ENCODE assay signal across 8 mouse cellular contexts in genomic region chr7:63758240-63758826, GRCm38 (mm10).
DNase-seq lines count a peak whose midpoint lies in the region; ATAC-seq and TF ChIP-seq lines count a peak whose summit lies in the region.

No protein-coding gene starts in this region.

- peak overlapping the region; percentile 43 for H3K4me3 ChIP-seq in layer of hippocampus, adult 2 months
- H3K4me3 ChIP-seq in forebrain, embryonic 11.5 days (ENCODE audit: low read depth, low read length) = peak overlapping the region; percentile 33
- peak overlapping the region; percentile 30 for H3K4me3 ChIP-seq in limb, embryonic 11.5 days (ENCODE audit: low read depth, low read length)
- H3K4me3 ChIP-seq in olfactory bulb, adult 2 months (ENCODE audit: insufficient read depth, low read depth, low read length) = peak overlapping the region; percentile 65

- peaks cover 15% of the 10 kb centered on the region; the same call in 1 of the 2 replicates for H3K4me1 ChIP-seq in forebrain, embryonic 11.5 days (replicated peaks; ENCODE audit: control insufficient read depth, insufficient read depth, low read length)
- peaks cover 4% of the 10 kb centered on the region; the same call in 1 of the 2 replicates for H3K4me1 ChIP-seq in limb, embryonic 11.5 days (ENCODE audit: control insufficient read depth, insufficient read depth, low read length)
- peaks cover 45% of the 10 kb centered on the region for H3K4me1 ChIP-seq in olfactory bulb, adult 2 months (ENCODE audit: control insufficient read depth, insufficient read depth, low read length)

- peak; percentile 41; the same call in 1 of the 2 replicates for TF ChIP-seq POLR2A in olfactory bulb, adult 2 months (IDR thresholded peaks at IDR 0.05; ENCODE audit: insufficient read depth, low read depth, low read length)

- DNase-seq in layer of hippocampus, adult 2 months (ENCODE audit: low spot score in 2 of 2) = peak in 1 of 2 experiments; percentile 55
- DNase-seq in layer of hippocampus, adult 9-11 months = no peak
- peak; percentile 48 for DNase-seq in brain, adult 2 months (ENCODE audit: low read depth, low spot score)
- peak; percentile 69 for DNase-seq in forebrain, embryonic 11.5 days (ENCODE audit: low spot score)
- DNase-seq in limb, embryonic 11.5 days (ENCODE audit: low spot score) = peak; percentile 44
- no peak for DNase-seq in gastrocnemius, adult 8-10 months (ENCODE audit: low spot score in 2 of 2)
- DNase-seq in frontal cortex, adult 2 months (ENCODE audit: extremely low spot score in 1 of 2, low spot score in 1 of 2) = no peak

- H3K9ac ChIP-seq in forebrain, embryonic 11.5 days (ENCODE audit: low read length) = no peak overlapping the region
- H3K9ac ChIP-seq in limb, embryonic 11.5 days (ENCODE audit: low read length) = no peak overlapping the region

- H3K27ac ChIP-seq in layer of hippocampus, adult 2 months = peak overlapping the region; percentile 85
- H3K27ac ChIP-seq in forebrain, embryonic 11.5 days (ENCODE audit: low read depth, low read length) = no peak overlapping the region
- H3K27ac ChIP-seq in limb, embryonic 11.5 days (replicated peaks; ENCODE audit: low read depth, low read length) = no peak overlapping the region
- H3K27ac ChIP-seq in olfactory bulb, adult 2 months (ENCODE audit: insufficient read depth, low read depth, low read length) = peak overlapping the region; percentile 85

- peak overlapping the region; percentile 68 for H3K4me2 ChIP-seq in forebrain, embryonic 11.5 days (ENCODE audit: low read depth, low read length, severe bottlenecking)
- peak overlapping the region; percentile 61 for H3K4me2 ChIP-seq in limb, embryonic 11.5 days (ENCODE audit: low read depth, severe bottlenecking)

- H3K27me3 ChIP-seq in forebrain, embryonic 11.5 days (ENCODE audit: control insufficient read depth, insufficient read depth, low read length) = peaks cover 62% of the 10 kb centered on the region
- peaks cover 74% of the 10 kb centered on the region for H3K27me3 ChIP-seq in limb, embryonic 11.5 days (ENCODE audit: control insufficient read depth, insufficient read depth, low read length)

- peak; percentile 29 for ATAC-seq in forebrain, embryonic 11.5 days (replicated peaks; ENCODE audit: low FRiP score)
- ATAC-seq in limb, embryonic 11.5 days (ENCODE audit: insufficient number of reproducible peaks, low FRiP score, low TSS enrichment, low read depth) = 0 out of 2 replicates have a peak, but pooled peaks have one; percentile 18

- no peaks in the 10 kb centered on the region for H3K36me3 ChIP-seq in forebrain, embryonic 11.5 days (ENCODE audit: control insufficient read depth, insufficient read depth, low read length)
- H3K36me3 ChIP-seq in limb, embryonic 11.5 days (ENCODE audit: control insufficient read depth, insufficient read depth, low read length) = no peaks in the 10 kb centered on the region

- TF ChIP-seq CTCF in layer of hippocampus, adult 2 months (conservative IDR thresholded peaks at IDR 0.05) = no peak
- no peak for TF ChIP-seq CTCF in olfactory bulb, adult 2 months (IDR thresholded peaks at IDR 0.05; ENCODE audit: insufficient read depth, low read depth, low read length)

- H3K9me3 ChIP-seq in forebrain, embryonic 11.5 days (ENCODE audit: control insufficient read depth, low read length) = no peaks in the 10 kb centered on the region
- no peaks in the 10 kb centered on the region for H3K9me3 ChIP-seq in limb, embryonic 11.5 days (ENCODE audit: control insufficient read depth, low read length)

- under 1% methylated on average over 90 of the region's 97 CpGs for WGBS in forebrain, embryonic 11.5 days
- under 1% methylated on average over 81 of the region's 97 CpGs for WGBS in limb, embryonic 11.5 days
- WGBS in olfactory bulb, adult 2 months = 7% methylated on average over 97 of the region's 97 CpGs

Comparison
In these comparisons a context has a peak if more than half of its experiments do, and no peak if none do; other contexts are left out.
1. DNase-seq: peak in brain, adult 2 months (single experiment), forebrain, embryonic 11.5 days (single experiment) and limb, embryonic 11.5 days (single experiment); none in layer of hippocampus, adult 9-11 months (single experiment), gastrocnemius, adult 8-10 months (0 of 2) and frontal cortex, adult 2 months (0 of 2).
2. H3K27ac ChIP-seq: peak in layer of hippocampus, adult 2 months (single experiment) and olfactory bulb, adult 2 months (single experiment); none in forebrain, embryonic 11.5 days (single experiment) and limb, embryonic 11.5 days (single experiment).
3. Peak in every context shown above with its lines, with median percentiles within 50 percentile points of each other: H3K4me3 ChIP-seq.